ENCODE assay signal across 10 mouse cellular contexts in the genomic region with DNA sequence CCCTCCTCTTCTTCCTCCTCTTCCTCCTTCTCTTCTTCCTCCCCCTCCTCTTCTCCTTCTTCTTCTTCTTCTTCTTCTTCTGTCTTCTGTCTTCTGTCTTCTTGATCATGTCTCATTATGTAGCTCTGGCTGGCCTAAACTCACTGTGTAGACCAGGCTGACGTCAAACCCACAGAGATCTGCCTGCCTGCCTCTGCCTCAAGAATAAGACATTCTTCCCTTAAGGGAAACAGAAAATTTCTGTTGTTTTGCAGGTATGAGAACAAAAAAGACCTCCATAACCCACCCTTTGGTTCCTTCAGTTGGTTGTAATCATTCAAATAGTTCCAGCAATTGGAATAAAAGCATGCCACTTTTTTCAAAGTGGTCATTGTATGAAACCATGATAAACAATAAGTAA. TPM values are rescaled to one million over a fixed set of nuclear protein-coding genes. Genes with fewer than 3 reads are reported as not detected.
DNase-seq lines count a peak whose midpoint lies in the region; ATAC-seq and TF ChIP-seq lines count a peak whose summit lies in the region.
"Had no signal": no experiment of that assay in that cellular context is flagged by ENCODE, and none has a peak within 500 bp of the region (broad histone marks: within the 10 kb centered on the region; RNA-seq: fewer than 3 reads in every experiment).

No protein-coding gene starts in this region.

- 67% methylated on average over 1 of the region's 1 CpGs for WGBS in heart, embryonic 15.5 days
- 82% methylated on average over 1 of the region's 1 CpGs for WGBS in liver, adult 2 months
- 45% methylated on average over 1 of the region's 1 CpGs for WGBS in liver, embryonic 12.5 days (ENCODE audit: insufficient replicate concordance)
- 28% methylated on average over 1 of the region's 1 CpGs for WGBS in thymus, adult 2 months

- H3K27me3 ChIP-seq in heart, embryonic 15.5 days = no peaks in the 10 kb centered on the region
- H3K27me3 ChIP-seq in liver, adult 2 months (ENCODE audit: control insufficient read depth, insufficient read depth, low read length) = no peaks in the 10 kb centered on the region
- no peaks in the 10 kb centered on the region for H3K27me3 ChIP-seq in liver, embryonic 12.5 days (replicated peaks)
- H3K27me3 ChIP-seq in thymus, adult 2 months (ENCODE audit: control insufficient read depth, insufficient read depth, low read length) = no peaks in the 10 kb centered on the region

- TF ChIP-seq CTCF in liver, adult 2 months (IDR thresholded peaks at IDR 0.05; ENCODE audit: low read depth, low read length) = no peak
- no peak for TF ChIP-seq CTCF in thymus, adult 2 months (IDR thresholded peaks at IDR 0.05; ENCODE audit: borderline replicate concordance, control insufficient read depth, extremely low read depth, insufficient read depth, low read length, poor library complexity)

- H3K4me1 ChIP-seq in heart, embryonic 15.5 days (replicated peaks) = peaks cover 38% of the 10 kb centered on the region
- peaks cover 20% of the 10 kb centered on the region for H3K4me1 ChIP-seq in liver, adult 2 months (ENCODE audit: control insufficient read depth, insufficient read depth, low read length)
- H3K4me1 ChIP-seq in liver, embryonic 12.5 days = peaks cover 59% of the 10 kb centered on the region
- peaks cover 36% of the 10 kb centered on the region for H3K4me1 ChIP-seq in thymus, adult 2 months (replicated peaks; ENCODE audit: control insufficient read depth, insufficient read depth, low read length)

- peaks cover 38% of the 10 kb centered on the region for H3K36me3 ChIP-seq in heart, embryonic 15.5 days
- H3K36me3 ChIP-seq in liver, adult 2 months (ENCODE audit: control insufficient read depth, insufficient read depth, low read length) = peaks cover 5% of the 10 kb centered on the region
- peaks cover 23% of the 10 kb centered on the region; the same call in 1 of the 2 replicates for H3K36me3 ChIP-seq in liver, embryonic 12.5 days
- H3K36me3 ChIP-seq in thymus, adult 2 months (ENCODE audit: control insufficient read depth, insufficient read depth, low read length) = peaks cover 14% of the 10 kb centered on the region

- no peak overlapping the region for H3K9ac ChIP-seq in heart, embryonic 15.5 days
- H3K9ac ChIP-seq in liver, adult 2 months (ENCODE audit: low read depth, low read length) = no peak overlapping the region
- no peak overlapping the region for H3K9ac ChIP-seq in liver, embryonic 12.5 days

- intact Hi-C loops in heart, postnatal 10 days (cut with DNase I) = no loop called here

- H3K27ac ChIP-seq in heart, embryonic 15.5 days = peak overlapping the region; percentile 82
- 0 out of 2 replicates have a peak overlapping the region, but pooled peaks have one; percentile 34 for H3K27ac ChIP-seq in liver, adult 2 months (replicated peaks; ENCODE audit: insufficient read depth, low read depth, low read length)
- no peak overlapping the region for H3K27ac ChIP-seq in liver, embryonic 12.5 days
- peak overlapping the region; percentile 60 for H3K27ac ChIP-seq in thymus, adult 2 months (ENCODE audit: control insufficient read depth, insufficient read depth, low read length)
- H3K27ac ChIP-seq: limb, embryonic 10.5 days; macrophage had no signal

- H3K4me3 ChIP-seq in heart, embryonic 15.5 days = no peak overlapping the region
- no peak overlapping the region for H3K4me3 ChIP-seq in liver, adult 2 months (ENCODE audit: insufficient read depth, low read depth, low read length)
- no peak overlapping the region for H3K4me3 ChIP-seq in liver, embryonic 12.5 days
- no peak overlapping the region for H3K4me3 ChIP-seq in thymus, adult 2 months (ENCODE audit: control insufficient read depth, insufficient read depth, low read length)
- H3K4me3 ChIP-seq: limb, embryonic 10.5 days had no signal

- TF ChIP-seq POLR2A in liver, adult 2 months (IDR thresholded peaks at IDR 0.05; ENCODE audit: extremely low read depth, insufficient read depth, low read length) = no peak
- TF ChIP-seq POLR2A in thymus, adult 2 months (IDR thresholded peaks at IDR 0.05; ENCODE audit: control insufficient read depth, extremely low read depth, insufficient read depth, low read length, poor library complexity) = no peak

- ATAC-seq in heart, embryonic 15.5 days (replicated peaks; ENCODE audit: insufficient number of reproducible peaks, insufficient read depth, low FRiP score, low read depth) = no peak
- no peak for ATAC-seq in liver, embryonic 12.5 days

- H3K79me2 ChIP-seq in liver, adult 2 months (ENCODE audit: control insufficient read depth, insufficient read depth, low read length) = peaks cover 6% of the 10 kb centered on the region; the same call in 1 of the 2 replicates

- no peak overlapping the region for H3K4me2 ChIP-seq in heart, embryonic 15.5 days
- H3K4me2 ChIP-seq in liver, embryonic 12.5 days = no peak overlapping the region

- DNase-seq in heart, postnatal 10 days = no peak
- no peak for DNase-seq in liver, adult 2 months (ENCODE audit: extremely low read depth, low read depth, low spot score)
- DNase-seq in thymus, adult 2 months = no peak
- no peak for DNase-seq in thymus, postnatal 4 days
- DNase-seq in layer of hippocampus, postnatal 14 days (ENCODE audit: low spot score in 2 of 2) = no peak
- DNase-seq: cerebellum, adult 18-20 months had no signal

- H3K9me3 ChIP-seq in heart, embryonic 15.5 days (replicated peaks) = no peaks in the 10 kb centered on the region
- H3K9me3 ChIP-seq in liver, embryonic 12.5 days (replicated peaks) = no peaks in the 10 kb centered on the region
- H3K9me3 ChIP-seq: limb, embryonic 10.5 days had no signal

RNA-seq across cellular contexts. Expression of gene Zscan2, which starts 3.4 kb away (rescaled TPM):
- polyA plus RNA-seq in heart, embryonic 15.5 days (2015; fragmentation: Nextera tagmentation; extraction: Ambion mirVana) = 1.8 and 2.0 TPM in 2 replicates
- 1 to 10 TPM; 8.0 to 9.6 TPM for total RNA-seq in heart, postnatal 10 days (2021)
- total RNA-seq in liver, adult 2 months (2014; rRNA removed) = 3.0 and 4.6 TPM in 2 replicates
- polyA plus RNA-seq in liver, adult 2 months (2012; rRNA removed) = 1.6 and 2.7 TPM in 2 replicates
- 0.23 and 0.58 TPM in 2 replicates for polyA plus RNA-seq in liver, embryonic 12.5 days (2016; fragmentation: Nextera tagmentation; extraction: Ambion mirVana)
- polyA plus RNA-seq in thymus, adult 2 months (2012; rRNA removed) = 25.5 and 26.2 TPM in 2 replicates
- total RNA-seq in layer of hippocampus, postnatal 14 days (2021) = 10 to 100 TPM; 12.2 to 13.0 TPM

RNA-seq across cellular contexts. Expression of gene Wdr73, which starts 36.9 kb away (rescaled TPM):
- polyA plus RNA-seq in heart, embryonic 15.5 days (2015; fragmentation: Nextera tagmentation; extraction: Ambion mirVana) = 16.3 and 20.9 TPM in 2 replicates
- 10 to 100 TPM in 1 of 2 experiments, 1 to 10 TPM in 1; 7.9 to 10.6 TPM for total RNA-seq in heart, postnatal 10 days (2021)
- total RNA-seq in liver, adult 2 months (2014; rRNA removed) = 10.2 and 11.7 TPM in 2 replicates
- 13.0 and 13.3 TPM in 2 replicates for polyA plus RNA-seq in liver, adult 2 months (2012; rRNA removed)
- 29.1 and 30.3 TPM in 2 replicates for polyA plus RNA-seq in liver, embryonic 12.5 days (2016; fragmentation: Nextera tagmentation; extraction: Ambion mirVana)
- polyA plus RNA-seq in thymus, adult 2 months (2012; rRNA removed) = 27.2 and 31.3 TPM in 2 replicates
- 10 to 100 TPM; 24.6 to 30.3 TPM for total RNA-seq in layer of hippocampus, postnatal 14 days (2021)

RNA-seq across cellular contexts. Expression of gene Iqgap1, which starts 38.4 kb away (rescaled TPM):
- 35.6 and 49.4 TPM in 2 replicates for polyA plus RNA-seq in heart, embryonic 15.5 days (2015; fragmentation: Nextera tagmentation; extraction: Ambion mirVana)
- total RNA-seq in heart, postnatal 10 days (2021) = 10 to 100 TPM; 74.3 to 74.9 TPM
- 7.8 and 9.2 TPM in 2 replicates for total RNA-seq in liver, adult 2 months (2014; rRNA removed)
- 2.6 and 2.8 TPM in 2 replicates for polyA plus RNA-seq in liver, adult 2 months (2012; rRNA removed)
- 19.4 and 19.9 TPM in 2 replicates for polyA plus RNA-seq in liver, embryonic 12.5 days (2016; fragmentation: Nextera tagmentation; extraction: Ambion mirVana)
- 112 and 119 TPM in 2 replicates for polyA plus RNA-seq in thymus, adult 2 months (2012; rRNA removed)
- 10 to 100 TPM; 26.3 TPM for total RNA-seq in layer of hippocampus, postnatal 14 days (2021)

RNA-seq across cellular contexts. Expression of gene Nmb, which starts 40.7 kb away (rescaled TPM):
- 4.6 and 4.8 TPM in 2 replicates for polyA plus RNA-seq in heart, embryonic 15.5 days (2015; fragmentation: Nextera tagmentation; extraction: Ambion mirVana)
- total RNA-seq in heart, postnatal 10 days (2021) = 1 to 10 TPM; 2.1 to 6.4 TPM
- 0.65 and 0.67 TPM in 2 replicates for total RNA-seq in liver, adult 2 months (2014; rRNA removed)
- 1.7 TPM in 1 of 2 replicates, not detected in the other for polyA plus RNA-seq in liver, adult 2 months (2012; rRNA removed)
- 1.6 and 2.4 TPM in 2 replicates for polyA plus RNA-seq in liver, embryonic 12.5 days (2016; fragmentation: Nextera tagmentation; extraction: Ambion mirVana)
- polyA plus RNA-seq in thymus, adult 2 months (2012; rRNA removed) = 20.1 and 24.5 TPM in 2 replicates
- 10 to 100 TPM in 1 of 2 experiments, 1 to 10 TPM in 1; 9.6 to 11.8 TPM for total RNA-seq in layer of hippocampus, postnatal 14 days (2021)
- polyA plus RNA-seq: macrophage had no signal
